Comparison of ENCODE assay signal across 13 mouse cellular contexts in the genomic region with DNA sequence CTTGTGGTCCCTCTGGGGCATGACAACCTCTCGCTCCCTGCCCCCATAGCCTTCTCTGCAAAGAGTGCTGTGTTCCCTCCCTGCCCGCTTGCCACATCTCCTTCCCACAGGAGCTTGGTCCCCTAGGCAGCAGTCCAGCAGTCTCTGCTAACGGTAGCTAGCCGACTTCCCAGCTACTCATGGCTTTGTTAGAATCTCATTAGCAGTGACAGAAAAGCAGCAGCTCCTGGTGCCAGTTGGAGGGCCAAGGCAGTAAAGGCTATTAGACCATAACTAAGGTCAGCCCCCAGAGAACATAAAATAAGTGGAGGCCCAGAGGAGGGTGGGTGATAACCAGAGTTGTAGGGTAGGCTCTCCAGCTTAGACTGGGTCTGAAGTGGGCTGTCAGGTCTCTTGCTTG. TPM values are rescaled to one million over a fixed set of nuclear protein-coding genes. Genes with fewer than 3 reads are reported as not detected.
DNase-seq lines count a peak whose midpoint lies in the region; ATAC-seq and TF ChIP-seq lines count a peak whose summit lies in the region.
"Had no signal": no experiment of that assay in that cellular context is flagged by ENCODE, and none has a peak within 500 bp of the region (broad histone marks: within the 10 kb centered on the region; RNA-seq: fewer than 3 reads in every experiment).

No protein-coding gene starts in this region.

- 0 out of 2 replicates have a peak overlapping the region, but pooled peaks have one; percentile 4 for H3K9ac ChIP-seq in heart, embryonic 14.5 days (ENCODE audit: low read length)
- no peak overlapping the region for H3K9ac ChIP-seq in midbrain, embryonic 11.5 days (ENCODE audit: low read length)
- no peak overlapping the region for H3K9ac ChIP-seq in midbrain, embryonic 13.5 days (replicated peaks)
- no peak overlapping the region for H3K9ac ChIP-seq in embryonic facial prominence, embryonic 15.5 days
- H3K9ac ChIP-seq in midbrain, postnatal 0 days (replicated peaks; ENCODE audit: low read length, poor library complexity, severe bottlenecking): no peak overlapping the region
- H3K9ac ChIP-seq: hindbrain, embryonic 12.5 days had no signal

- ATAC-seq in heart, embryonic 14.5 days (ENCODE audit: insufficient number of reproducible peaks, insufficient read depth, low FRiP score, low read depth): no peak
- no peak for ATAC-seq in midbrain, embryonic 11.5 days (ENCODE audit: low FRiP score)
- ATAC-seq in midbrain, embryonic 13.5 days: no peak
- 0 out of 2 replicates have a peak, but pooled peaks have one; percentile 7 for ATAC-seq in embryonic facial prominence, embryonic 15.5 days (ENCODE audit: insufficient number of reproducible peaks, low FRiP score, low TSS enrichment, low read depth)
- ATAC-seq in midbrain, postnatal 0 days (ENCODE audit: low FRiP score): no peak

- H3K9me3 ChIP-seq in heart, embryonic 14.5 days (ENCODE audit: control insufficient read depth, low read length): no peaks in the 10 kb centered on the region
- no peaks in the 10 kb centered on the region for H3K9me3 ChIP-seq in midbrain, embryonic 11.5 days (ENCODE audit: control insufficient read depth, low read length)
- no peaks in the 10 kb centered on the region for H3K9me3 ChIP-seq in midbrain, embryonic 13.5 days
- no peaks in the 10 kb centered on the region for H3K9me3 ChIP-seq in embryonic facial prominence, embryonic 15.5 days (replicated peaks)
- H3K9me3 ChIP-seq in midbrain, postnatal 0 days (ENCODE audit: low read length): no peaks in the 10 kb centered on the region
- H3K9me3 ChIP-seq: hindbrain, embryonic 12.5 days had no signal

- 40% methylated on average over 4 of the region's 4 CpGs for WGBS in heart, embryonic 14.5 days
- WGBS in midbrain, embryonic 11.5 days: 38% methylated on average over 4 of the region's 4 CpGs
- 36% methylated on average over 4 of the region's 4 CpGs for WGBS in midbrain, embryonic 13.5 days
- 48% methylated on average over 4 of the region's 4 CpGs for WGBS in embryonic facial prominence, embryonic 15.5 days
- WGBS in midbrain, postnatal 0 days: 29% methylated on average over 4 of the region's 4 CpGs
- 65% methylated on average over 4 of the region's 4 CpGs for WGBS in lung, adult 2 months

- 0 out of 2 replicates have a peak overlapping the region, but pooled peaks have one; percentile 21 for H3K4me2 ChIP-seq in heart, embryonic 14.5 days (ENCODE audit: low read length)
- H3K4me2 ChIP-seq in midbrain, embryonic 11.5 days: no peak overlapping the region
- no peak overlapping the region for H3K4me2 ChIP-seq in midbrain, embryonic 13.5 days (replicated peaks)
- H3K4me2 ChIP-seq in embryonic facial prominence, embryonic 15.5 days (replicated peaks): no peak overlapping the region
- no peak overlapping the region for H3K4me2 ChIP-seq in midbrain, postnatal 0 days (ENCODE audit: low read depth, low read length, poor library complexity, severe bottlenecking)
- H3K4me2 ChIP-seq: hindbrain, embryonic 12.5 days; liver, embryonic 11.5 days had no signal

- no peak for TF ChIP-seq POLR2A in lung, adult 2 months (IDR thresholded peaks at IDR 0.05; ENCODE audit: borderline replicate concordance, extremely low read depth, low read depth, low read length)

- H3K27ac ChIP-seq in heart, embryonic 14.5 days (replicated peaks in 1 of 2; ENCODE audit: control insufficient read depth in 1 of 2, insufficient read depth in 1 of 2, low read depth in 2 of 2, low read length in 2 of 2): no peak overlapping the region
- H3K27ac ChIP-seq in midbrain, embryonic 11.5 days (ENCODE audit: low read depth, low read length): no peak overlapping the region
- no peak overlapping the region for H3K27ac ChIP-seq in midbrain, embryonic 13.5 days
- 0 out of 2 replicates have a peak overlapping the region, but pooled peaks have one; percentile 11 for H3K27ac ChIP-seq in embryonic facial prominence, embryonic 15.5 days (replicated peaks)
- no peak overlapping the region for H3K27ac ChIP-seq in midbrain, postnatal 0 days (ENCODE audit: low read depth, low read length)

- TF ChIP-seq CTCF in midbrain, postnatal 0 days (IDR thresholded peaks at IDR 0.05): no peak
- TF ChIP-seq CTCF in lung, adult 2 months (IDR thresholded peaks at IDR 0.05; ENCODE audit: insufficient read depth, low read length): no peak

- peaks cover 29 to 33% of the 10 kb centered on the region in 2 experiments for H3K4me1 ChIP-seq in heart, embryonic 14.5 days (ENCODE audit: control insufficient read depth in 2 of 2, insufficient read depth in 2 of 2, low read length in 2 of 2)
- peaks cover 14% of the 10 kb centered on the region for H3K4me1 ChIP-seq in midbrain, embryonic 11.5 days (ENCODE audit: control insufficient read depth, insufficient read depth, low read length)
- H3K4me1 ChIP-seq in midbrain, embryonic 13.5 days (replicated peaks): peaks cover 26% of the 10 kb centered on the region
- peaks cover 27% of the 10 kb centered on the region for H3K4me1 ChIP-seq in embryonic facial prominence, embryonic 15.5 days
- 0 out of 2 replicates have a peak, but pooled peaks cover 4% of the 10 kb centered on the region for H3K4me1 ChIP-seq in midbrain, postnatal 0 days (ENCODE audit: insufficient read depth, low read length)
- H3K4me1 ChIP-seq in lung, adult 2 months (ENCODE audit: control insufficient read depth, insufficient read depth, low read length): no peaks in the 10 kb centered on the region

- H3K36me3 ChIP-seq in heart, embryonic 14.5 days (ENCODE audit: control insufficient read depth, insufficient read depth, low read length): no peaks in the 10 kb centered on the region
- H3K36me3 ChIP-seq in midbrain, embryonic 11.5 days (ENCODE audit: control insufficient read depth, insufficient read depth, low read length): no peaks in the 10 kb centered on the region
- H3K36me3 ChIP-seq in midbrain, embryonic 13.5 days: no peaks in the 10 kb centered on the region
- H3K36me3 ChIP-seq in embryonic facial prominence, embryonic 15.5 days: no peaks in the 10 kb centered on the region
- H3K36me3 ChIP-seq in midbrain, postnatal 0 days (ENCODE audit: insufficient read depth, low read length): no peaks in the 10 kb centered on the region
- H3K36me3 ChIP-seq: hindbrain, embryonic 12.5 days had no signal

- no peaks in the 10 kb centered on the region for H3K27me3 ChIP-seq in heart, embryonic 14.5 days (ENCODE audit: control insufficient read depth, insufficient read depth, low read length)
- H3K27me3 ChIP-seq in midbrain, embryonic 11.5 days (ENCODE audit: control insufficient read depth, insufficient read depth, low read length): no peaks in the 10 kb centered on the region
- no peaks in the 10 kb centered on the region for H3K27me3 ChIP-seq in midbrain, embryonic 13.5 days
- 0 out of 2 replicates have a peak, but pooled peaks cover 6% of the 10 kb centered on the region for H3K27me3 ChIP-seq in embryonic facial prominence, embryonic 15.5 days
- no peaks in the 10 kb centered on the region for H3K27me3 ChIP-seq in midbrain, postnatal 0 days (ENCODE audit: insufficient read depth, low read length)
- H3K27me3 ChIP-seq: hindbrain, embryonic 12.5 days had no signal

- H3K4me3 ChIP-seq in heart, embryonic 14.5 days (ENCODE audit: control insufficient read depth in 1 of 2, insufficient read depth in 1 of 2, low read depth in 1 of 2, low read length in 2 of 2): no peak overlapping the region
- H3K4me3 ChIP-seq in midbrain, embryonic 11.5 days (ENCODE audit: low read depth, low read length): no peak overlapping the region
- H3K4me3 ChIP-seq in midbrain, embryonic 13.5 days (replicated peaks): no peak overlapping the region
- no peak overlapping the region for H3K4me3 ChIP-seq in embryonic facial prominence, embryonic 15.5 days (replicated peaks)
- no peak overlapping the region for H3K4me3 ChIP-seq in midbrain, postnatal 0 days (ENCODE audit: low read depth, low read length)
- H3K4me3 ChIP-seq in lung, adult 2 months (replicated peaks; ENCODE audit: extremely low read depth, low read depth, low read length): no peak overlapping the region
- H3K4me3 ChIP-seq: hindbrain, embryonic 12.5 days had no signal

- no peak for DNase-seq in heart, adult 8-10 months (ENCODE audit: low spot score)
- peak; percentile 74 for DNase-seq in midbrain, embryonic 11.5 days (ENCODE audit: low spot score, missing footprints)
- peak; percentile 47 for DNase-seq in midbrain, postnatal 0 days (ENCODE audit: low spot score)
- DNase-seq in lung, adult 2 months: no peak
- DNase-seq: cerebellum, postnatal 25 days; gastrocnemius, postnatal 10 days; lung, postnatal 4 days; right cerebral cortex, adult 18-20 months had no signal

RNA-seq across cellular contexts. Expression of a gene that starts 21.1 kb away (rescaled TPM):
- polyA plus RNA-seq in heart, embryonic 14.5 days (2014; fragmentation: Nextera tagmentation; extraction: Ambion mirVana): 9.4 and 13.3 TPM in 2 replicates
- under 1 TPM in 2 of 4 experiments, not detected in 2; 0.06 to 0.19 TPM for total RNA-seq in heart, adult 8-10 months (2022)
- 94.5 and 94.6 TPM in 2 replicates for polyA plus RNA-seq in midbrain, embryonic 11.5 days (2014; fragmentation: Nextera tagmentation; extraction: Ambion mirVana)
- polyA plus RNA-seq in midbrain, embryonic 13.5 days (2015; fragmentation: Nextera tagmentation; extraction: Ambion mirVana): 39.1 and 57.5 TPM in 2 replicates
- polyA plus RNA-seq in embryonic facial prominence, embryonic 15.5 days (2015; fragmentation: Nextera tagmentation; extraction: Ambion mirVana): 225 and 386 TPM in 2 replicates
- total RNA-seq in midbrain, postnatal 0 days (2014; rRNA removed): 13.8 and 17.8 TPM in 2 replicates
- 4.9 and 6.2 TPM in 2 replicates for polyA plus RNA-seq in midbrain, postnatal 0 days (2015; fragmentation: Nextera tagmentation; extraction: Ambion mirVana)
- 0.14 and 0.51 TPM in 2 replicates for polyA plus RNA-seq in lung, adult 2 months (2012; rRNA removed)

Comparison
In these comparisons a context has a peak if more than half of its experiments do, and no peak if none do; other contexts are left out.
1. DNase-seq: peak in midbrain, embryonic 11.5 days (single experiment) and midbrain, postnatal 0 days (single experiment); none in heart, adult 8-10 months (single experiment) and lung, adult 2 months (single experiment).